ENCODE assay signal across 14 mouse cellular contexts in the genomic region with DNA sequence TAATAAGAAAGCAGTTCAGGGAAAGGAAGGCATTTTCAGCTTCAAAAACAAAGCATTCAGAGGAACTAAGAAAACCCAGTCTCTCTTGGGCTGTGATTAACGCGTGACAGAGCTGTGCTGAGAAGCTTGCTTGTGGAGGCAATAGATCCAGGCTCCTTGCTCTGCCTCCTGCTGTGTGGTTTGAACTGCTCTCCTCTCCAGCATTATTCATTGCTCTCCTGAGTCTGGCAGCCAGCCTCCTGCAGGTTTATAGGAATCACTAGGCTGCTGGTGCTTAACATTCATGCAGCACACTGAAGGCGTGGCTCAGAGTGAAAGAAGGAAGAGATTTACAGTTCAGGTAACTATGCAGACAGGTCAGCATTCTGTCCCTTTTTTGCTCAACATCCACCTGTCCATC.
DNase-seq lines count a peak whose midpoint lies in the region; ATAC-seq and TF ChIP-seq lines count a peak whose summit lies in the region.
"Had no signal": no experiment of that assay in that cellular context is flagged by ENCODE, and none has a peak within 500 bp of the region (broad histone marks: within the 10 kb centered on the region; RNA-seq: fewer than 3 reads in every experiment).

No protein-coding gene starts in this region.

- 6% methylated on average over 3 of the region's 3 CpGs for WGBS in forebrain, embryonic 12.5 days
- WGBS in forebrain, embryonic 10.5 days: 24% methylated on average over 3 of the region's 3 CpGs
- WGBS in hindbrain, postnatal 0 days: 16% methylated on average over 3 of the region's 3 CpGs
- 7% methylated on average over 3 of the region's 3 CpGs for WGBS in neural tube, embryonic 12.5 days

- H3K9me3 ChIP-seq in forebrain, embryonic 12.5 days: no peaks in the 10 kb centered on the region
- 0 out of 2 replicates have a peak, but pooled peaks cover 2% of the 10 kb centered on the region for H3K9me3 ChIP-seq in forebrain, embryonic 10.5 days
- H3K9me3 ChIP-seq in hindbrain, postnatal 0 days (ENCODE audit: low read length): no peaks in the 10 kb centered on the region
- H3K9me3 ChIP-seq in neural tube, embryonic 12.5 days: peaks cover 6% of the 10 kb centered on the region; the same call in 1 of the 2 replicates
- H3K9me3 ChIP-seq: liver, embryonic 12.5 days had no signal

- TF ChIP-seq CTCF in hindbrain, postnatal 0 days (IDR thresholded peaks at IDR 0.05; ENCODE audit: low read depth): no peak

- H3K27me3 ChIP-seq in forebrain, embryonic 12.5 days: no peaks in the 10 kb centered on the region
- H3K27me3 ChIP-seq in forebrain, embryonic 10.5 days (ENCODE audit: poor library complexity, severe bottlenecking): no peaks in the 10 kb centered on the region
- no peaks in the 10 kb centered on the region for H3K27me3 ChIP-seq in hindbrain, postnatal 0 days (ENCODE audit: insufficient read depth, low read length)
- no peaks in the 10 kb centered on the region for H3K27me3 ChIP-seq in neural tube, embryonic 12.5 days (replicated peaks)
- H3K27me3 ChIP-seq: liver, embryonic 12.5 days had no signal

- peaks cover 8% of the 10 kb centered on the region for H3K4me1 ChIP-seq in forebrain, embryonic 12.5 days
- peaks cover 12% of the 10 kb centered on the region for H3K4me1 ChIP-seq in forebrain, embryonic 10.5 days
- H3K4me1 ChIP-seq in hindbrain, postnatal 0 days (ENCODE audit: insufficient read depth, low read length): no peaks in the 10 kb centered on the region
- H3K4me1 ChIP-seq in neural tube, embryonic 12.5 days: peaks cover 8% of the 10 kb centered on the region; the same call in 1 of the 2 replicates
- H3K4me1 ChIP-seq: liver, embryonic 12.5 days had no signal

- H3K27ac ChIP-seq in forebrain, embryonic 12.5 days: no peak overlapping the region
- no peak overlapping the region for H3K27ac ChIP-seq in forebrain, embryonic 10.5 days
- H3K27ac ChIP-seq in hindbrain, postnatal 0 days: no peak overlapping the region
- H3K27ac ChIP-seq in neural tube, embryonic 12.5 days: no peak overlapping the region
- H3K27ac ChIP-seq: heart, adult 2 months; liver, embryonic 12.5 days had no signal

- H3K4me3 ChIP-seq in forebrain, embryonic 12.5 days (replicated peaks): no peak overlapping the region
- H3K4me3 ChIP-seq in forebrain, embryonic 10.5 days: no peak overlapping the region
- H3K4me3 ChIP-seq in hindbrain, postnatal 0 days (ENCODE audit: low read length): no peak overlapping the region
- no peak overlapping the region for H3K4me3 ChIP-seq in neural tube, embryonic 12.5 days
- H3K4me3 ChIP-seq: heart, adult 2 months; liver, embryonic 12.5 days had no signal

- 0 out of 2 replicates have a peak, but pooled peaks have one; percentile 41 for ATAC-seq in forebrain, embryonic 12.5 days (ENCODE audit: low FRiP score)
- no peak for ATAC-seq in hindbrain, postnatal 0 days
- ATAC-seq in neural tube, embryonic 12.5 days (ENCODE audit: low FRiP score, low read depth): peak; percentile 91
- no peak for ATAC-seq in erythroid progenitor cell, adult 5-6 weeks (replicated peaks; ENCODE audit: low FRiP score, poor library complexity, severe bottlenecking)
- ATAC-seq: liver, embryonic 12.5 days had no signal

- no peak overlapping the region for H3K4me2 ChIP-seq in forebrain, embryonic 12.5 days
- H3K4me2 ChIP-seq in hindbrain, postnatal 0 days (ENCODE audit: low read depth, low read length): no peak overlapping the region
- 0 out of 2 replicates have a peak overlapping the region, but pooled peaks have one; percentile 3 for H3K4me2 ChIP-seq in neural tube, embryonic 12.5 days (replicated peaks)
- H3K4me2 ChIP-seq: liver, embryonic 12.5 days had no signal

- DNase-seq in forebrain, embryonic 10.5 days (ENCODE audit: extremely low spot score, low spot score): no peak
- DNase-seq in embryo, embryonic 10.5 days (ENCODE audit: low spot score): peak; percentile 43
- peak; percentile 20 for DNase-seq in hindbrain, postnatal 0 days (ENCODE audit: low spot score)
- DNase-seq in adrenal gland, postnatal 10 days: no peak
- no peak for DNase-seq in kidney, adult 18-20 months
- DNase-seq: heart, adult 2 months; heart, postnatal 36 days; kidney, adult 9 months; layer of hippocampus, adult 9-11 months; thymus, adult 18-20 months had no signal

- no peak overlapping the region for H3K9ac ChIP-seq in forebrain, embryonic 12.5 days
- no peak overlapping the region for H3K9ac ChIP-seq in hindbrain, postnatal 0 days (replicated peaks; ENCODE audit: low read length)
- no peak overlapping the region for H3K9ac ChIP-seq in neural tube, embryonic 12.5 days
- H3K9ac ChIP-seq: liver, embryonic 12.5 days had no signal

- H3K36me3 ChIP-seq in forebrain, embryonic 12.5 days (replicated peaks): no peaks in the 10 kb centered on the region
- H3K36me3 ChIP-seq in forebrain, embryonic 10.5 days (replicated peaks): no peaks in the 10 kb centered on the region
- no peaks in the 10 kb centered on the region for H3K36me3 ChIP-seq in hindbrain, postnatal 0 days (ENCODE audit: insufficient read depth, low read length)
- no peaks in the 10 kb centered on the region for H3K36me3 ChIP-seq in neural tube, embryonic 12.5 days
- H3K36me3 ChIP-seq: liver, embryonic 12.5 days had no signal

Comparison
In these comparisons a context has a peak if more than half of its experiments do, and no peak if none do; other contexts are left out.
1. ATAC-seq: peak in forebrain, embryonic 12.5 days (single experiment) and neural tube, embryonic 12.5 days (single experiment); none in hindbrain, postnatal 0 days (single experiment) and erythroid progenitor cell, adult 5-6 weeks (single experiment).
2. DNase-seq: peak in embryo, embryonic 10.5 days (single experiment) and hindbrain, postnatal 0 days (single experiment); none in forebrain, embryonic 10.5 days (single experiment), adrenal gland, postnatal 10 days (single experiment) and kidney, adult 18-20 months (single experiment).